Mouse (Mus musculus) layer of hippocampus, adult 9-11 months (tissue): Measurements from ENCODE around the gene Itih5.

ENCODE experiments used
- DNase-seq: peaks from one replicate; pipeline ENCODE4 v3.0.0; 2022

Itih5 gene

GRCm38 (mm10) chr2:10153201-10154075 is at the start of gene Itih5:
Gene Itih5, plus strand, starts transcription at chr2:10153571.
- DNase-seq, result no peak

- no peak for DNase-seq
Measured at GRCm38 (mm10) chr2:10108535-10109189, 44.7 kb upstream of the Itih5 start.

- DNase-seq, result no peak
Measured at GRCm38 (mm10) chr2:10118751-10119150, 34.6 kb upstream of the Itih5 start.

DNA sequence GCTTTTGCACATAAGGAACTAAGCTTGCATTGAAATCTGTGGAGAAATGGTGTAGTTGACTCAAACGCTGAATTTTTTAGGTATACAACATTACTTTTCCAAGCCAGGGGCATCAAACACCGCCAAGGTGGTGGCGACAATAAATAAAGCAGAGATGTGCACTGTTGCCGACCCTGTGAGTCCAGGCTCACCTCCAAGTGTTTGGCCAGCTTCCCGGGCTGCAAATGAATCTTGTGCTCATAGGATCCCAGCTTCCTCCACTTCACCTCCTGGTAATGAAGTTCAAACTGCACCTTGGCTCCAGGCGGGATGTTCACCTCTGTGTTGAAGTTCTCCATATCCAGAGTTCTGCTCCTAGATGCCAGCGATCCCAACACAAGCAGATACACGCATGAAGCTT is 34.1 kb upstream of the Itih5 start:
- DNase-seq, result no peak

DNA sequence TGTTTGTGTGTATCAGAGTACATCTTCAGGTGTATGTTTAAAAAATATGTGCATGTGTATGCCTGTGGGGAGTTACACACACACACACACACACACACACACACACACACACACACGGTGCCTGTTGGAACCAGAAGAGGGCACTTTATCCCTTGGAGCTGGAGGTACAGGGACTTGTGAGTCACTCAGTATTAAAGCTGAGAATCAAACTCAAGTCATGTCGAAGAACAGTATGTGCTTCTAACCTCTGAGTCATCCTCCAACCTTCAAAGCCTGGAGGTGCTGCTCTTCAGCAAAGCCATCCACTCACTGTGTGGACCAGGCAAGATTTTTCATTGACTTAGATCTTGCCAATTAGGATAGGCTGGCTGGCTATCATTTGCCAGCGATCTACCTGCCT is 31.5 kb upstream of the Itih5 start:
- no peak for DNase-seq

DNA sequence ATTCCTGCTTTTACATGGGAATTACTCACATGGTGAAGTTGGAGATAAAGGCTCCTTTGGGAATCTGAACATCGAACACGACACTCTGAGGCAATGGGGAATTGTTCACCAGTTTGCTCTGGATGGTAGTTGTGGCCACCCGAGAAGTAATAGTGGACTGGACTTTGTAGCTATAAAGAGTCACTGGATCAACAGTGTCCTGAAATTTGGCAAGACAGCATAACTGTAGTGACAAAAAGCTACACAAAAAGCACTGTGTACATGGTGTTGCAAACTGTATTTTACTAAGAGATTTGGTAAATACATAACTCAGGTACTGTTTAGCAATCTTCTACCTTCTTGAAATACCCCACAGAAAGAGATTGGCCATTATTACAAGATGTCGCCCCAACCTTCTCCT is 27.2 kb upstream of the Itih5 start:
- DNase-seq, result no peak

- no peak for DNase-seq
Measured at GRCm38 (mm10) chr2:10127471-10127870, 25.9 kb upstream of the Itih5 start.

DNA sequence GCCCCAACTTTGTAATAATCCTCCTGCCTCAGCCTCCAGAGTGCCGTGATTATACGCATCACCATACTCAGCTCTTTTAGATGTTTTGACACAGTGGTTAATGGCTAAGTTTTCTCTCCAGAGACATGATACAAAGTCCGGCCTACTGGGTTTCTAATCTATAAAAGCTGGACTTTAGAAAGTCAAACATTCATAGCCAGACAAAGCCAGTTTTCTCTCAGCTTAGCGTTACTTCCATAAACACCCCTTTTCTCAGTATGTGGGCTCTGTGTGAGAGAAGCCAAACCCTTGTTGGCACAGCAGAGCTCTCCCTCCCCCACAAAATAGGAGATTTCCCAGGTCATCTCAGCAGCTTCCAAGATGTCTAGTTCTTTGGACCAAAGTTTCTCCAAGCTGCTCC is 24.8 kb upstream of the Itih5 start:
- no peak for DNase-seq

GRCm38 (mm10) chr2:10130341-10130990 is 22.9 kb upstream of the Itih5 start:
- no peak for DNase-seq

DNA sequence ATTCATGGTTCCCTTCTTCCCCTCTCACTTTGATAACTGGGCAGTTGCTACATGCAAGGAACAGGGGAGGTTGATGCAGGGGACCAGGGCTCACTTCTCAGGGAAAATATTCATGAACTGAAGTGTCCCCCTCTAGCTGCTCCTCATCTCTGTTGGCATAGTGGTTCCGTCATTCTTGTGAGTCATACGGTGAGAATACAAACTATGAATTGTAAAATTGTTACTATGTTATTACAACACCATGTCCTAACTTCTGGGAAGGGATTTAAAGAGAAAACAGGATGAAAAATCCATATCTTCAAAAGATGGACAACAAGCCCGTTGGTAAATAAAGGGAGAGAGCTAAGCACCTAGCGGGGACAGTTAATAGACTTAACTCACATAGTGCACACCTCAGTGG is 22.1 kb upstream of the Itih5 start, which contains the start of gene Itih2:
Gene Itih2, minus strand, starts transcription at position 101 of the 400 bp plus-strand sequence.
- no peak for DNase-seq

DNA sequence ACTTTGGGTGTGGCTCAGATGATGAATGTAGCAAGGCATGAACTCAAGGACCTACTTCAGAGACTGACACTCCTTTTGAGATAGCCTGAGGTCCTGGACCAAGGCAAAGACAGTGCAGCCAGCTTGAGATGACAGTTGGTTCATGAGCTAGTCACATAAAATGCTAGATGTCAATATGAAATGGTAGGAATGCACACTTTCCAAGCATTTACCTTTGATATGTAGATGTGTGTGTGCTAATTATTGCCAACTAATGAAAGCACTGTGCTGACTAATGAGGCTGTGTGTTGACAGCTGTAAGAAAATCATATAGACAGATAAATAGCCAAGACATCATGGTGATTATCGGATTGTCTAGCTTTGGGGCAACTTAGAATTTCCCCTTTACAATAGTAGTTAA is 21.2 kb upstream of the Itih5 start:
- DNase-seq, result no peak

GRCm38 (mm10) chr2:10133941-10134340 is 19.4 kb upstream of the Itih5 start:
- DNase-seq, result no peak

- DNase-seq, result no peak
Measured at GRCm38 (mm10) chr2:10137320-10137719, 16.1 kb upstream of the Itih5 start.

DNA sequence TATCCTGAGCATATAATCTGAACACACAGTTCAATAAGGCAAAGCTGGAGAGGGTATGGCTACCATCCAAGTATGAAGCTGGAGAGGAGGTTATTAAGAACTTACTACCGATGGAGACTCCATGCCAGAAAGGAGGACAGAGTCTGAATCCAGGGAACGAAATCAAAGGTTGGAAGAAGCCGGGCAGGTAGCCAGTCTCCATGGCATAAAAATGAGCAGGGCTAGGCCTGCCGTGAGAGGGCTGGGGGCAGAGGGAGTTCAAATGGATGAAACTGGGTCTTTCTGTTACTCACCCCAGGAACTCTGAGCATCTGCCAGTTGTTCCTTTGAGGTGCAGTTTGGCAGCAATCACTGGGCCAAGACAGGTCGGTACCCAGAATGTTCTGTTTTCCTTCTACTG is 12.9 kb upstream of the Itih5 start:
- no peak for DNase-seq

GRCm38 (mm10) chr2:10142472-10143454 is 10.6 kb upstream of the Itih5 start:
- DNase-seq, result peak; percentile 65

DNA sequence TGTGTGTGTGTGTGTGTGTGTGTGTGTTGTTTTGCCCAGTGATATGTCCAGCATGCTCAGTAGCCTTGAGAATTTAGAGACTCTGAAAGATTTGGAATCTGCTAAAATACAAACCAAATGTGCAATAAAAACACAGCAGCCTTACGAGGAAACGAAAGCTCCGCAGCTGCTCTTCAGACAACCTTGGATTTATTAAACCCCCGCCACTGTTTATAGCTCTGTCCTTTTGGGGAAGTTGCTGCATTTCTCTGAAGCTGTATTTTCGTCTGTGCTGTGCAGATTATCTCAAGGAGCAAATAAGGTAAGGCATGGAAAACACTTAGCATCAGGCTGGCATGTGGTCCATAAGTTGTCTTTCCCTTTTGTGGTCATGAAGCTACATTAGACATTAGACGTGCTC is 7.9 kb upstream of the Itih5 start:
- no peak for DNase-seq

DNA sequence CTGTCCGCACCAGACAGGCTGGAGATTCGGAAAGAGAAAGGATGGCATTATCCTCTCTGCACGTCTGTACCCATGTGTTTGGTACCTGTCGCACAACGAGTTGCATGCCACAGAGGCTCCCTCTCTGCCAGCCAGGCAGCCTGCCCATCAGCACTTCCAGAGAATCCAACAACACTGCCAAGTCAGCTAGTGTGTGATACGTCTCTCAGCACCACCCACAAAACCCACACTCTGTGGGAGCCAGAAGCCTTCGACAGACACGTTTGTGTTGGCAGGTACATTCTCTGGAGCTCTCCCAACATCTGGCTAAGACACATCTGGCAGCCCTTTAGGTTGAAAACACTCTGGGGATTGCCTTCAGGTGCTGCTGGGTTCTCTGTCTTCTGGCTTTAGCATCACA is 6.2 kb upstream of the Itih5 start:
- DNase-seq, result peak; percentile 33

- DNase-seq, result no peak
Measured at GRCm38 (mm10) chr2:10152590-10152989, 781 bp upstream of the Itih5 start.

DNA sequence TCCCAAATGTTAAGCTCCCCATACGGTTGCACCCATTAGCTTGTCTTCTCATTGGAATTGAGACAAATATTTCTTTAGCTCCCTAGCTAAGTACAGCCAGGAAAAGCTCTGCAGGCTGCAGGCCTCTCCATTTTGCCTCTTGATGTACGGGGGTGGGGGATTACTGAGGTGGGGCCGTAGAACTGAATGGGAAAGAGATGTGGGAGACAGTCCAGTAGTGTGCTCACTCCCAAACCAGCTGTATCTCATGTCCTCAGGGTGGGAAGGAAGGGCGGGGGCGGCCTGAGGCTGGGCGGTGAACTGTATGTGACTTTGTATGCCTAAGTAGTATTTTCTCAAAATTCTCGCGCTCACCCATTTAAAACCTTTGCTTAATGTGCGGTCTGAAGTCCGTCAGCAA is 3.8 kb downstream of the Itih5 start:
- no peak for DNase-seq

DNA sequence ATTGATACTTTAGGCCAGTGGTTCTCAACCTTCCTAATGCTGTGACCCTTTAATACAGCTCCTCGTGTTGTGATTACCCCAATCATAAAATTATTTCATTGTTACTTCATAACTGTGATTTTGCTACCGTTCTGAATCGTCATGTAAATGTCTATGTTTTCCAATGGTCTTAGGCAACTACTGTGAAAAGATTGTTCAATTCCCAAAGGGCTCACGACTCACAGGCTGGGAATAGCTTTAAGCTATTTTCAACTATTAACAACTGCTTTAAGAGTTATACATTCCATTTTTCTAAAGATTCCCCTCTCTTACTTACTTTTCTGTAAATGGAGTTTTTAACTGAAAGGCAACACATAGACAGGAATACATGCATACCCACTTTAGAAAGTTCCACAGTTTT is 8.6 kb downstream of the Itih5 start:
- DNase-seq, result no peak

- no peak for DNase-seq
Measured at GRCm38 (mm10) chr2:10166635-10167034, 13.3 kb downstream of the Itih5 start.

- no peak for DNase-seq
Measured at GRCm38 (mm10) chr2:10167283-10167682, 13.9 kb downstream of the Itih5 start.

- no peak for DNase-seq
Measured at GRCm38 (mm10) chr2:10168016-10168415, 14.6 kb downstream of the Itih5 start.
